Mouse (Mus musculus) liver, postnatal 0 days (tissue): ENCODE measurements around the gene Zmynd19.

Source experiments
- CTCF ChIP-seq: sonication (generic); IDR thresholded peaks from 2 replicates; pipeline ENCODE4 v1.5.1; 2016; ENCODE audit warnings: antibody characterized with exemption, low read depth
- EP300 ChIP-seq: IDR thresholded peaks from 2 replicates; pipeline ENCODE4 v1.6.1; 2016; ENCODE audit warnings: antibody characterized with exemption, low read depth, mild to moderate bottlenecking

GRCm38 (mm10) chr2:24995332-24995731 lies 45.7 kb downstream of the Zmynd19 start:
- TF ChIP-seq CTCF (no peak), EP300 (no peak)
